Mouse (Mus musculus): ENCODE results near the gene Cep350.

- TF ChIP-seq CTCF (IDR thresholded peaks at IDR 0.05; ENCODE audit: low read depth, low read length) (no peak), POLR2A (IDR thresholded peaks at IDR 0.05; ENCODE audit: insufficient read depth, low read length) (no peak), EP300 (IDR thresholded peaks at IDR 0.05; ENCODE audit: insufficient read depth, low read depth, low read length) (no peak)
Measured at GRCm38 (mm10) chr1:155894382-155894781, 78.7 kb downstream of the Cep350 start.

Data from ES-Bruce4 (cell line).